In the genomic region with DNA sequence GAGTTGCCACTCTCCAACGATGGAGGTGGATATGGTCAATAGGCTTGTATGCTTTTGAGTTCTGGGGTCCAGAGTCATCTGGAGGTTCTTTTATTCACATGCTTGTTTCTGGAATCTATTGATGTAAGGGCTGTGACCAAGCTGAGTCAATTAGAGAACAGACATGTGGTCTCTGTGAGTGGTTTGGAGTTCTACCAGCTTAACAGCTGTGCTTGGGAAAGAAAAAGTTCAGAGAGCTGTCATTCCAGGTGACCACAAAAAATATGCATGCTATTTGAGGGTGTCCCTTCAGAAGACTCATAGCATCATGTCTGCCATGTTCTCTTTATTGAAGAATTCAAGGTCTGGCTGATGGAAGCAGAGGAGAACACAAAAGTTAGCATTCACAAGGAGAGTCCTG, we compare ENCODE assay signal across 24 mouse cellular contexts. TPM values are rescaled to one million over a fixed set of nuclear protein-coding genes. Genes with fewer than 3 reads are reported as not detected.
DNase-seq lines count a peak whose midpoint lies in the region; ATAC-seq and TF ChIP-seq lines count a peak whose summit lies in the region.
"Had no signal": no experiment of that assay in that cellular context is flagged by ENCODE, and none has a peak within 500 bp of the region (broad histone marks: within the 10 kb centered on the region; RNA-seq: fewer than 3 reads in every experiment).

No protein-coding gene starts in this region.

- no peaks in the 10 kb centered on the region for H3K27me3 ChIP-seq in embryonic facial prominence, embryonic 14.5 days (replicated peaks; ENCODE audit: control insufficient read depth, insufficient read depth, low read length)
- no peaks in the 10 kb centered on the region for H3K27me3 ChIP-seq in embryonic facial prominence, embryonic 10.5 days (replicated peaks; ENCODE audit: low read depth, poor library complexity, severe bottlenecking)
- no peaks in the 10 kb centered on the region for H3K27me3 ChIP-seq in kidney, embryonic 15.5 days
- no peaks in the 10 kb centered on the region for H3K27me3 ChIP-seq in myocyte (ENCODE audit: control insufficient read depth, insufficient read depth, insufficient read length)
- H3K27me3 ChIP-seq: forebrain, embryonic 13.5 days; heart, embryonic 12.5 days; hindbrain, embryonic 12.5 days had no signal

- no peak overlapping the region for H3K27ac ChIP-seq in embryonic facial prominence, embryonic 14.5 days (replicated peaks; ENCODE audit: low read depth, low read length)
- no peak overlapping the region for H3K27ac ChIP-seq in embryonic facial prominence, embryonic 10.5 days (replicated peaks)
- 0 out of 2 replicates have a peak overlapping the region, but pooled peaks have one; percentile 2 for H3K27ac ChIP-seq in kidney, embryonic 15.5 days
- H3K27ac ChIP-seq: forebrain, embryonic 13.5 days; hindbrain, embryonic 12.5 days had no signal

- no peak for TF ChIP-seq POLR2A in myocyte (IDR thresholded peaks at IDR 0.05; ENCODE audit: insufficient read length, low read depth)

- H3K4me2 ChIP-seq in embryonic facial prominence, embryonic 14.5 days (ENCODE audit: low read depth, low read length): no peak overlapping the region
- H3K4me2 ChIP-seq in kidney, embryonic 15.5 days: no peak overlapping the region
- H3K4me2 ChIP-seq in myocyte (ENCODE audit: low read depth): peak overlapping the region; percentile 26
- H3K4me2 ChIP-seq: forebrain, embryonic 13.5 days; heart, embryonic 12.5 days; hindbrain, embryonic 12.5 days had no signal

- H3K4me1 ChIP-seq in embryonic facial prominence, embryonic 14.5 days (ENCODE audit: control insufficient read depth, insufficient read depth, low read length): no peaks in the 10 kb centered on the region
- H3K4me1 ChIP-seq in embryonic facial prominence, embryonic 10.5 days: 0 out of 2 replicates have a peak, but pooled peaks cover 7% of the 10 kb centered on the region
- peaks cover 14% of the 10 kb centered on the region for H3K4me1 ChIP-seq in kidney, embryonic 15.5 days

- H3K36me3 ChIP-seq in embryonic facial prominence, embryonic 14.5 days (ENCODE audit: control insufficient read depth, insufficient read depth, low read length): no peaks in the 10 kb centered on the region
- H3K36me3 ChIP-seq in embryonic facial prominence, embryonic 10.5 days (replicated peaks): no peaks in the 10 kb centered on the region
- H3K36me3 ChIP-seq in kidney, embryonic 15.5 days: no peaks in the 10 kb centered on the region
- H3K36me3 ChIP-seq in myocyte (ENCODE audit: control insufficient read depth, insufficient read depth): no peaks in the 10 kb centered on the region
- H3K36me3 ChIP-seq: heart, embryonic 12.5 days; hindbrain, embryonic 12.5 days had no signal

- H3K9me3 ChIP-seq in embryonic facial prominence, embryonic 14.5 days (ENCODE audit: control insufficient read depth, low read length): no peaks in the 10 kb centered on the region
- H3K9me3 ChIP-seq in embryonic facial prominence, embryonic 10.5 days: no peaks in the 10 kb centered on the region
- H3K9me3 ChIP-seq in kidney, embryonic 15.5 days (replicated peaks): no peaks in the 10 kb centered on the region
- H3K9me3 ChIP-seq: forebrain, embryonic 13.5 days; heart, embryonic 12.5 days; hindbrain, embryonic 12.5 days had no signal

- ATAC-seq in embryonic facial prominence, embryonic 14.5 days (ENCODE audit: low read depth): no peak
- no peak for ATAC-seq in kidney, embryonic 15.5 days (replicated peaks; ENCODE audit: low FRiP score)
- ATAC-seq: forebrain, embryonic 13.5 days; forebrain, postnatal 0 days; hindbrain, embryonic 16.5 days; inflammation-experienced regulatory T-cells, adult 6 months; intestine, postnatal 0 days had no signal

- intact Hi-C loops in left cerebral cortex, postnatal 25 days (cut with DNase I): no loop called here

- H3K4me3 ChIP-seq in embryonic facial prominence, embryonic 14.5 days (ENCODE audit: low read depth, low read length): no peak overlapping the region
- no peak overlapping the region for H3K4me3 ChIP-seq in embryonic facial prominence, embryonic 10.5 days
- H3K4me3 ChIP-seq in kidney, embryonic 15.5 days (replicated peaks): no peak overlapping the region
- H3K4me3 ChIP-seq in myocyte: no peak overlapping the region
- H3K4me3 ChIP-seq: forebrain, embryonic 13.5 days; heart, embryonic 12.5 days; hindbrain, embryonic 12.5 days had no signal

- no peak overlapping the region for H3K9ac ChIP-seq in embryonic facial prominence, embryonic 14.5 days (ENCODE audit: low read depth, low read length)
- H3K9ac ChIP-seq in kidney, embryonic 15.5 days: no peak overlapping the region
- H3K9ac ChIP-seq: forebrain, embryonic 13.5 days; forebrain, postnatal 0 days; heart, embryonic 12.5 days; hindbrain, embryonic 12.5 days had no signal

- H3K79me2 ChIP-seq in myocyte (ENCODE audit: control insufficient read depth, insufficient read depth): peaks cover 26% of the 10 kb centered on the region

- peak; percentile 46 for DNase-seq in embryonic facial prominence, embryonic 14.5 days (ENCODE audit: low spot score)
- no peak for DNase-seq in embryonic facial prominence, embryonic 10.5 days (ENCODE audit: low spot score)
- DNase-seq in kidney, postnatal 14 days: no peak
- peak; percentile 94 for DNase-seq in Muller cell, postnatal 12 days (ENCODE audit: inconsistent ontology term)
- no peak for DNase-seq in left cerebral cortex, adult 8-10 months (ENCODE audit: low spot score in 2 of 2)
- DNase-seq in left cerebral cortex, postnatal 25 days (ENCODE audit: low spot score in 2 of 2): no peak
- DNase-seq: adrenal gland, adult 8-10 months; B cell, adult 2 months; cerebellum, adult 11 months; cerebellum, adult 9-10 months; cerebellum, postnatal 36 days; forebrain, postnatal 0 days; gastrocnemius, postnatal 25 days; heart, postnatal 4 days; kidney, adult 8-10 months had no signal

- WGBS in embryonic facial prominence, embryonic 14.5 days: 52% methylated on average over 1 of the region's 1 CpGs
- 88% methylated on average over 1 of the region's 1 CpGs for WGBS in embryonic facial prominence, embryonic 10.5 days
- WGBS in kidney, embryonic 15.5 days: 83% methylated on average over 1 of the region's 1 CpGs

- H3ac ChIP-seq in myocyte (ENCODE audit: control insufficient read depth, insufficient read length): no peak overlapping the region

TF ChIP-seq in myocyte, 11 proteins besides CTCF, POLR2A, EP300 and RAD21:
- no peak for TF ChIP-seq REST (IDR thresholded peaks at IDR 0.05; ENCODE audit: insufficient read depth, insufficient read length)
- peak; percentile 88 for TF ChIP-seq TCF12 (IDR thresholded peaks at IDR 0.05; ENCODE audit: insufficient read depth, poor library complexity, severe bottlenecking)
- peak; percentile 11 for TF ChIP-seq TCF3 (IDR thresholded peaks at IDR 0.05; ENCODE audit: insufficient read length, low read depth)
- TF ChIP-seq MYOG (IDR thresholded peaks at IDR 0.05; ENCODE audit: control insufficient read depth in 1 of 3, insufficient read depth in 1 of 3, insufficient read length in 2 of 3, low read depth in 2 of 3): peak in 2 of 3 experiments; percentile 44 to 95
- no peak for TF ChIP-seq SRF (IDR thresholded peaks at IDR 0.05; ENCODE audit: control insufficient read depth, insufficient read length, low read depth)
- TF ChIP-seq CEBPB (IDR thresholded peaks at IDR 0.05; ENCODE audit: insufficient read depth, poor library complexity, severe bottlenecking): 0 out of 2 replicates have a peak, but pooled peaks have one; percentile 19
- TF ChIP-seq E2F4 (IDR thresholded peaks at IDR 0.05; ENCODE audit: insufficient read depth): no peak
- TF ChIP-seq MAX (IDR thresholded peaks at IDR 0.05; ENCODE audit: low read depth): no peak
- TF ChIP-seq USF1 (IDR thresholded peaks at IDR 0.05; ENCODE audit: low read depth): peak; percentile 47
- TF ChIP-seq POLR2AphosphoS2 (IDR thresholded peaks at IDR 0.05; ENCODE audit: insufficient read length, low read depth): no peak
- TF ChIP-seq MYOD1 (IDR thresholded peaks at IDR 0.05; ENCODE audit: control insufficient read depth in 1 of 3, insufficient read length in 2 of 3, low read depth in 2 of 3): peak; percentile 76 to 87 (median 78)

RNA-seq across cellular contexts. Expression of a gene that starts 53.9 kb away (rescaled TPM):
- 26.0 and 29.5 TPM in 2 replicates for polyA plus RNA-seq in embryonic facial prominence, embryonic 14.5 days (2014; fragmentation: Nextera tagmentation; extraction: Ambion mirVana)
- polyA plus RNA-seq in embryonic facial prominence, embryonic 10.5 days (2016; fragmentation: Nextera tagmentation; extraction: Ambion mirVana): 11.2 and 11.9 TPM in 2 replicates
- 18.5 and 20.4 TPM in 2 replicates for polyA plus RNA-seq in kidney, embryonic 15.5 days (2015; fragmentation: Nextera tagmentation; extraction: Ambion mirVana)
- polyA plus RNA-seq in myocyte (2012; fragmentation: generic; extraction: Trizol): 15.8 TPM
- total RNA-seq in left cerebral cortex, adult 8-10 months (2022): 100 to 1,000 TPM; 202 to 218 (median 203) TPM
- 100 to 1,000 TPM; 204 to 219 TPM for total RNA-seq in left cerebral cortex, postnatal 25 days (2021)
- total RNA-seq: granulocyte monocyte progenitor cell, adult 5-6 weeks had no signal

Comparison
In these comparisons a context has a peak if more than half of its experiments do, and no peak if none do; other contexts are left out.
1. DNase-seq: peak in embryonic facial prominence, embryonic 14.5 days (single experiment) and Muller cell, postnatal 12 days (single experiment); none in embryonic facial prominence, embryonic 10.5 days (single experiment), kidney, postnatal 14 days (single experiment), left cerebral cortex, adult 8-10 months (0 of 2) and left cerebral cortex, postnatal 25 days (0 of 2).